Mouse (Mus musculus): ENCODE data around the gene Dst.

The Dst gene

GRCm38 (mm10) chr1:33927466-33927865 lies 19.4 kb downstream of the Dst start:
- no peak for DNase-seq (ENCODE audit: low read depth, low spot score)

DNA sequence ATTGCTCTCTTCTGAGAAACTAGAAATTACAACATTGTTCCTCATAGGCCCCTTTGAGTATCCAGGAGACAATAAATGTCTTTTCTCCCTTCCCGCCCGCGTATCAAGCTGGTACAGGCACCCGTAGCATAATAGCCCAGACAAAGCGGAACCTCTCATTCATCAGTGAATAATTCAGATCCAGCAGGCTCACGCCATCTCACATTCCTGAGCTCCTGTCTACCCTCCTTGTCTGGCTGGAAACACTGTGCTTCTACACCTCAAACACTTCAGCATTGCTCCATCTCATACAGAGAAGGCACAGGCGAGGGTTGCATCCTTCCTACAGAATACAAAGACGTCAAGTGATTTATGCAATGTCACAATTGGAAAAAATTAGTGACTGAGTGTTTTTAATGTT lies 23.8 kb downstream of the Dst start:
- DNase-seq (ENCODE audit: low read depth, low spot score), result no peak

- DNase-seq (ENCODE audit: low read depth, low spot score), result no peak
Measured at GRCm38 (mm10) chr1:33932196-33932595, 24.2 kb downstream of the Dst start.

DNA sequence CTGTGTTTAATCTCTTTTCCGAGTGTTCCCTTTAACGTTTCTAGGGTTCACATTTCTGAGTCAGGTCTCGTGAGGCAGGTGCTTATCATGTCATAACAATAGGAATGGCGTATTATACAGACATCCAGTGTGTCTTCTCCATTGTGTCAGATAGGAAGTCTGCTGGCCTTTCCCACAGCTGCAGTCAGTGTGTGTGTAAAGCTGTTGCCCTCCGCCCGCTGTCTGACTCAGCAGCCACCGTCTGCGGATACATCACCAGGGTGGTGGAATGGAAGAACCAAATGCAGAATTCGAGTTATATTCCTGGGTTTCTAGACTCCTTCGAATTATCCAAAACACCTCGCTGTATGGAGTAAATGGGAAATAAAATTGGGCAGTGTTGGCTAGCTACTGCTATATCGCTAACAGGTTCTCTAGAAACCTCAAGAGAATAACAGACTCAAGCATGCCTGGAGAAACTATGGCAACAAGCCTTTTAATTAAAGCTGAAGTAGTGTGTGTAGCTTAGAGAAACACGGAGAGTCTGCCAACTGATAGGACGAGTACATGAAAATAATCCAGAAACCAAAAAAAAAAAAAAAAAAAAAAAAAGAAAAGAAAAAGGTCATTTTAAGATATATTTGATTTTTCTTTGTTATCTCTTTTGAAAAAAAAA lies 24.9 kb downstream of the Dst start:
- DNase-seq (ENCODE audit: low read depth, low spot score), result no peak

DNA sequence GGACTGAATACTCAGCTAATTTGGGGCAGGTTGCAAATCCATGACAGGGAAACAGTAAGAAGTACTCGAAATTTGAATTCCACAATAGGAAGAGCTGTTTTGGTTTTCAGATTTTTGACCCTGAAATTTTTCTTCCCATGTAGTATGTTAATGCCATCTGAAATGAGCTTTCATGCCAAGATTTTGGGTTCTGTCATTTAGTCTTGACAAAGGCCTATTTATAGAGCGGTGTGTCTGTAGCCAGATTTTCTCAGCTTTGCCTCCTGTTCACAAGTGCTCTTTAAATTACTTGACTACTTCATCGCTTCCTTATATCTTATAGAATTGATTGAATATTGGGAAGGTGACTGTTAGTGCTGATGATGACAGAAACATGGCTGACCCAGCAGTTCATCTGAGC lies 27.9 kb downstream of the Dst start:
- no peak for DNase-seq (ENCODE audit: low read depth, low spot score)

DNA sequence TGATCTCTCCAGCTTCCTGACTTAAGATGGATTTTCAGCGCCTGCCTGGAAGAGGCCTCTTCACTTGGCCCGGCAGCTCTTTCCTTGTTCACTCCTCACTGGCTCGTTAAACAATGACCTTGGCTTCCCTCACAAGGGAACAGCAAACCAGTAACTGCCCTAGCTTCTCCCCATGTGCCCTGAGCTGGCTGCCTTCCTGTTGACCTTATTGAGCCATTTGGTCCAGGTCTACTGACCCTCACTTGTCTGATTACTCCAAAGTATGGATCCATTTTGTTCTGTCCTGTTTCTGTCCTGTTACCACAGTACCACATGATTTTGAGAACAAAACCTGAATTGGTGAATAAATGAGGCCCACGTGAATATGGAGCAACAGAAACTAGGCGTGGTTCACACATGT lies 31.8 kb downstream of the Dst start:
- DNase-seq (ENCODE audit: low read depth, low spot score), result no peak

DNA sequence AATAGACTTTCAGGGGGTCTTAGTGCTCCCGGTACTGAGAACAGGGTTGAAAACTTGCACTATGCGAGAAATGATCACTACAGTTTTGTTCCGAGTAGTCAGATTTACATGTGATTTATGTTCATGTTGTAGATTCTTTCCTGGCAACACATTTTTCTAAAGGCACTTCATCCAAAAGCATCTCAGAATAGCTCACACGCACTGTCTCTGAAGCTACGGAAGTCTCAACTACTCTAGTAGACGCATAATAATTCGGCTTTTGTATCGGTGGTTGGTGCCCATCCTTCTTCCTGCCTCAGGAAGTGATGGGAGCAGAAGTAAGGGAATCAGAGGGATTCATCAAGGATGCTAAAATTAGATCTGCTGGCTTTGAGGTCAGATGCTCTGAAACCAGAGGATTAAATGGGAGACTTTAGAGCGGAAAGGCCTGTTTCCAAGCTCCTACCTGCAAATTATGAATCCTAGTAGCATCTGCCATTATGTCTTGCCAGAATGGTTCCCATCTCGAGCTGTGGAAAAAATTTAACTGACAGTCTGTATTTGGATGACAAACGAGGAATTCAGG lies 32.4 kb downstream of the Dst start:
- no peak for DNase-seq (ENCODE audit: low read depth, low spot score)

GRCm38 (mm10) chr1:33942638-33943037 lies 34.6 kb downstream of the Dst start:
- no peak for DNase-seq (ENCODE audit: low read depth, low spot score)

DNA sequence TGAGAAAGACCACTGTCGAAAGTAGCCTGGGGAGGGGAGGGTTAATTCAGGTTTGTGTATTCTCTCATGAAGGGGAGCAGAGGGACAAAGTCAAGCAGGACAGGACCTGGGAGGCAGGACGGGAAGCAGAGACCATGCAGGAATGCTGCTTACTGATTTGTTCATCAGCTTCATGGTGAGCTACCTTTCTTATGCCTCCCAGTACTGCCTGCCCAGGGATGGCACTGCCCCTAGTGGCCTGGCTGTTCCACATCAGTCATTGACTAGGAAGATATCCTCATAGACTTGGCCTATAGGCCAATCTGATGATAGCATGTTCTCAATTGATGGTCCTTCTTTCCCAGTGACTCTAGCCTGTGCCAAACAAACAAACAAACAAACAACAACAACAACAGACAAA lies 35.9 kb downstream of the Dst start:
- no peak for DNase-seq (ENCODE audit: low read depth, low spot score)

DNA sequence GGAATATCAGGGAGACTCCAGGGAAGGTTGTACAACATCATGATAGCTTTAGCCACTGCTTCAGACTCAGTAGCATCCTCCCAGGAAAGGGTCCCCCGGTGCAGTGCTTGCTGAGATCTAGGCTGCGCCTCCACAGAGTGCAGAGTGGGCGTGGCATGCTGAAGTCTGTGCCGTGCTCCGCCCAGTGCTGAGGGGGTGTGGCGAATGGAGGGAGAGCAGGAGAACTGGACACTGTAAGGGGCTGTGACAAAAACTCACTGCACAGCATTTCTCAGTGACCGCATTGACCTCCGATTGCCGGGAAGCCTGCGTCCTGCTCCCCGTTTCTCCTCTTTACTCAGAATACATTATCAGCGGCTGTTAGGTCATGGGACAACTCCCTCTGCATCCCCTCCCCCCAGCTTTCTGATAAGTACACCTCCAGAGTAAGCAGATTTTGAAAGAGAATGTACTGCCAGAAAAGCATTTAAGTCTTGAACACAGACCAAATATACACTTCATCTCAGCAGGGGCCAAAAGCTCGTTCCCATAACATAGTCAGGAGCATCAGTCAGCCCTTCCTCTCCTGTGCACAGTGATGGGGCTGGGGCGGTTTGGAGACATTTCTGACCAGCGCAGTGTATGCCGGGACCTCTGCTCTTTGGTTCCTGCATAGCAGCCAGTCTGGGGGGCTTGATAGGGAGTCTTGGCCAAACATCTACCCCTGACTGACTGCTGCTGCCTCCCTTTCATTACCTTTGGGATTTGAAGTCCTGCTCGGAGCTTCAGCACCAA lies 37.1 kb downstream of the Dst start:
- DNase-seq (ENCODE audit: low read depth, low spot score), result no peak

DNA sequence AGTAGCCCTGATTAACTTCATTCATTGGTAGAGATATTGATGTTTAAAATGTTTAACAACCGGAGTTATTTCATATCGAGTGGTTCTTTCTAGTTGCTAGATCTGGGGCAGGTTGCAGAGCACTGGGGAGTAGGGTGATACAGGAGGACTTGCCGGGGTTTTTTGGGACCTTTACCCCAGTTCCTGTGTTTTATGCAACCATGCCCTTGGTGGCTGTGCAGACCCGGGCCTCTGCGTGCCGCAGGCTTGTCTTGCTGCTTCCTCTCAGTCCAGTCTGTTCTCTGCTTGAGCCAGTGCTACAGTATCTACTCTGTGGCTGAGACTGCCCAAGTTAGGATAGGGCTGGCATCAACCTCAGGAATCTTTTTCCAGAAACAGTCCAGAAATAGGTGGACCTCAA lies 37.7 kb downstream of the Dst start:
- no peak for DNase-seq (ENCODE audit: low read depth, low spot score)

- DNase-seq (ENCODE audit: low read depth, low spot score), result peak; percentile 12
Measured at GRCm38 (mm10) chr1:33946601-33947395, 38.8 kb downstream of the Dst start.

DNA sequence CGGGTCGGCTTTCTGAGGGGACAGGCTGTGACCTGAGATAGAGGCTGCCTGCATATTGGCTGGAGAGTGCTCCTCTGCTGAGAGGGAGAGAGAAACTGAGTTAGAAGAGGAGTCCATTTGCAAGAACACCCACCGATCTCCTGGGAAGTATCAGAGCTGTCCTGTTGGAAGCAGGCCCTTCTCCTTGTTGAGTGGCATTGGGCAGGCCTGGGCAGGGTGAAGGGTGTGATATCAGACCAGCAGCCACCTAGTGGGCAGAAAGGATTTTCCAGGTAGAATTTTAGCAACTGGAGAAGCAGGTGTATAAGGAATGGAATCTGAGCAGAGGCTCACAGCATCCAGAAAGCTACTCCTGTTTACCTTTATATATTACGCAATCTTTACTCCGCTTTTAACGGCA lies 39.8 kb downstream of the Dst start:
- DNase-seq (ENCODE audit: low read depth, low spot score), result no peak

DNA sequence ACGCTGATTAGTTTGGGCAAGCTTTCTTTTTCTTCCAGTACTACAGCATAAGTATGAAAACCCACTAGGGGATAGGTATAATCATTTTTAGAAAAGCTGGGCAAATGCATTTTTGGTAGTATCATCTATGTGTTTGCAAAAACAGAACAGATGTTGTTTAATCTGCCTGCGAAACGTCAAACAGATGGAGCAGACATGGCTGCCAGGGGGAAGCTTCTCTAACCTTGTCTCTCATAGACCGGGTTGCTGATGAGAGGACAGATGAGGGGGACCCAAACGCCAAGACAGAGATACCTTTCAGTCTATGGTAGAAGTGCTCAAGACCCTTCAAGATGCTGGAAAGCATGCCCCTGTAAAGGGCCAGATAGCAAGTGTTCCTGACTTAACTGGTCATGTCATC lies 40.5 kb downstream of the Dst start:
- DNase-seq (ENCODE audit: low read depth, low spot score), result no peak

GRCm38 (mm10) chr1:33955626-33956025 lies 47.6 kb downstream of the Dst start:
- DNase-seq (ENCODE audit: low read depth, low spot score), result no peak

GRCm38 (mm10) chr1:33960439-33960838 lies 52.4 kb downstream of the Dst start:
- peak; percentile 7 for DNase-seq (ENCODE audit: low read depth, low spot score)

DNA sequence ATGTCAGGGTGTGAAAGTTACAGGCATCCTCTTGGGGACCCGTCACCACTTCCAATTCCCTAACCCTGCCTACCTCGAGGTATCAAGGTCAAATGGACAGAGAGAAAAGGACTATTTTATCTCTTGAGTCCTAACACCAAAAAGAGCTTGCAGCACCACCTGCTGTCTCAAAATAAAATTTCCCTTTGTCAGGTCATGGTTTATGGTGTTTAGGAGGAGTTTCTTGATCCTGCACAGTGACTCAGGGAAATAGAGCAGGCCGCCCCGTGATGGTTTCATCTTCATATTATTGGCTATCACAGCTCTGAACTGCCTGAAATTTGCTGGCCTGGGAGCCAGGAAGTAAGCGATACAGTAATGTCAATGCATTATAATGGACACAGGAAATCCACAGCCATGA lies 56.6 kb downstream of the Dst start:
- DNase-seq (ENCODE audit: low read depth, low spot score), result no peak

DNA sequence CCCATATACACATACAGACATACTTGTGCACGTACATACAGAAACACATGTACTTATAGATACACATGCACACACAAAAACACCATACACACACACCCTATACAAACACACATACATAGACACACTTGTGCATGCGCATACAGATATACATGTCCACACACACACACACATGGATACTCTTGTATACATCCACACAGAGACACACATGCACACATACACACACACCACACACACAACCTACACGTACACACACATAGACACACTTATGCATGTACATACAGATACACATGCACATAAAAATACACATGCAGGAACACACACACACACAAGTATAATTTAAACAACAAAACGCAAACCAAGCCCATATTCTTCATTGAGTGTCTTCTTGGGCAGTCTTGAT lies 57.8 kb downstream of the Dst start:
- no peak for DNase-seq (ENCODE audit: low read depth, low spot score)

GRCm38 (mm10) chr1:33966328-33966727 lies 58.3 kb downstream of the Dst start:
- DNase-seq (ENCODE audit: low read depth, low spot score), result peak; percentile 18

- no peak for DNase-seq (ENCODE audit: low read depth, low spot score)
Measured at GRCm38 (mm10) chr1:33967206-33967605, 59.2 kb downstream of the Dst start.

GRCm38 (mm10) chr1:33969910-33970309 lies 61.9 kb downstream of the Dst start:
- no peak for DNase-seq (ENCODE audit: low read depth, low spot score)

- DNase-seq (ENCODE audit: low read depth, low spot score), result no peak
Measured at GRCm38 (mm10) chr1:33974401-33974800, 66.4 kb downstream of the Dst start.

All from skeletal muscle tissue, adult 2 months (tissue).